Mouse (Mus musculus) ES-E14 (cell line): Measurements from ENCODE around the gene Plekhm2. TPM values are rescaled to one million over a fixed set of nuclear protein-coding genes. Genes with fewer than 3 reads are reported as not detected.

Experiments
- DNase-seq: peaks from one replicate; pipeline ENCODE4 v3.0.0-alpha.2; 2013; ENCODE audit warnings: low read depth, low spot score
- H3K27ac ChIP-seq: 2 replicates; pipeline ENCODE4 v1.5.1; 2012; ENCODE audit warnings: low read depth, mild to moderate bottlenecking, low read length, moderate library complexity, mixed read lengths; ENCODE audit not compliant: poor library complexity, insufficient read depth, severe bottlenecking
- H3K36me3 ChIP-seq: 2 replicates; pipeline ENCODE4 v1.6.1; 2012; ENCODE audit warnings: mild to moderate bottlenecking, low read length, moderate library complexity, mixed read lengths; ENCODE audit not compliant: control insufficient read depth, poor library complexity, insufficient read depth, severe bottlenecking
- H3K4me1 ChIP-seq, 2 experiments: fragments of 150-350 bp in 1 of 2; sonication (generic) in 1 of 2; 2 replicates each; pipeline ENCODE4 v1.6.1; 2012; ENCODE audit warnings: low read length in 2 of 2, mild to moderate bottlenecking in 1 of 2, mixed read lengths in 1 of 2; ENCODE audit not compliant: control insufficient read depth in 2 of 2, insufficient read depth in 2 of 2, poor library complexity in 1 of 2
- H3K4me3 ChIP-seq, 2 experiments: fragments of 150-350 bp in 1 of 2; sonication (generic) in 1 of 2; 2 replicates each; pipeline ENCODE4 v1.5.1; 2012; ENCODE audit warnings: low read length in 2 of 2, low read depth in 1 of 2, mild to moderate bottlenecking in 1 of 2, mixed read lengths in 1 of 2; ENCODE audit not compliant: insufficient read depth in 1 of 2, poor library complexity in 1 of 2, severe bottlenecking in 1 of 2
- H3K9ac ChIP-seq: 2 replicates; pipeline ENCODE4 v1.6.1; 2012; ENCODE audit warnings: low read depth, mild to moderate bottlenecking, low read length, mixed read lengths; ENCODE audit not compliant: poor library complexity, insufficient read depth, severe bottlenecking
- H3K9me3 ChIP-seq: fragments of 150-350 bp; sonication (generic); 2 replicates; pipeline ENCODE4 v1.6.1; 2012; ENCODE audit warnings: low read depth, mild to moderate bottlenecking, low read length; ENCODE audit not compliant: control insufficient read depth, insufficient read depth
- CHD2 ChIP-seq: IDR thresholded peaks from 2 replicates; pipeline ENCODE4 v1.6.1; 2014; ENCODE audit warnings: mild to moderate bottlenecking, low read depth, low read length, inconsistent platforms
- HCFC1 ChIP-seq: IDR thresholded peaks from 2 replicates; pipeline ENCODE4 v1.6.1; 2012; ENCODE audit warnings: low read length, inconsistent platforms, borderline replicate concordance; ENCODE audit not compliant: insufficient read depth
- MAFK ChIP-seq: IDR thresholded peaks from 2 replicates; pipeline ENCODE4 v1.6.1; 2014; ENCODE audit warnings: mild to moderate bottlenecking, low read depth, low read length, inconsistent platforms; ENCODE audit not compliant: insufficient read depth
- ZC3H11A ChIP-seq: IDR thresholded peaks from 2 replicates; pipeline ENCODE4 v1.6.1; 2012; ENCODE audit warnings: low read depth, mild to moderate bottlenecking, inconsistent platforms, low read length, borderline replicate concordance
- ZNF384 ChIP-seq: IDR thresholded peaks from 2 replicates; pipeline ENCODE4 v1.6.1; 2012; ENCODE audit warnings: low read depth, low read length, inconsistent platforms
- in situ Hi-C, 2 experiments: fragments of 600-800 bp; cut with MboI; formaldehyde crosslinking; loops; one replicate each; pipeline ENCODE4 v1.15.1; 2025; ENCODE audit warnings: low sequenced_read_pairs in 2 of 2, inconsistent platforms in 1 of 2; ENCODE audit not compliant: unreplicated experiment in 2 of 2
- total RNA-seq: library from RNA; depleted of rRNA; stranded (reverse); fragments of 300-350 nt; gene quantifications from 2 replicates; pipeline ENCODE4 v1.2.3, GENCODE M21; 2012

The Plekhm2 gene
- total RNA-seq, 1 experiment: 6.2 TPM

DNA sequence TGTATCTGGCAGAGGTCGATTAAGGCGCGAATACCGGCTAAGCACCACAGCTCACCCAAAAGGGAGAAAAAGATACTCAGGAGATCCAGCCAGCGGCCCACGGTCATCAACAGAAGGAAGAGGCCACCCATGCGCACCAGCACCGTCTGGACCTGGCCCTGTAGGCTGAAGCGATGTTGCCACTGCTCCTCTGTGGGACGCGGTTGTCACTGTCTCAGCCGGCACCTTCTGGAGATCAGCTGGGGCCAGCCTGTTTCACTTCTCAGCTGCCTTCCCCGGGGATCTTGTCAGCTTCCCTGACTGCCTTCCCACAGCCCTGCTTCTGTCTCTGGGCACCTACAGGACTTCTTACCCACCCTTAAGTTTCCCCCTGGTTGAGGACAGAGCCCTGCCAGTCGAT lies 49.8 kb downstream of the Plekhm2 start:
- Histone ChIP-seq H3K36me3 (peaks cover 2% of the 10 kb centered on the region; the same call in 1 of the 2 replicates), H3K4me1 (peaks cover 0 to 9% of the 10 kb centered on the region in 2 experiments; a peak in 1 of 4 replicates), H3K9me3 (no peaks in the 10 kb centered on the region), H3K27ac (no peak overlapping the region; the same call in 1 of the 2 replicates), H3K4me3 (no peak overlapping the region), H3K9ac (no peak overlapping the region)
- no peak for TF ChIP-seq CHD2
- in situ Hi-C loops: no loop called here
- DNase-seq: no peak

DNA sequence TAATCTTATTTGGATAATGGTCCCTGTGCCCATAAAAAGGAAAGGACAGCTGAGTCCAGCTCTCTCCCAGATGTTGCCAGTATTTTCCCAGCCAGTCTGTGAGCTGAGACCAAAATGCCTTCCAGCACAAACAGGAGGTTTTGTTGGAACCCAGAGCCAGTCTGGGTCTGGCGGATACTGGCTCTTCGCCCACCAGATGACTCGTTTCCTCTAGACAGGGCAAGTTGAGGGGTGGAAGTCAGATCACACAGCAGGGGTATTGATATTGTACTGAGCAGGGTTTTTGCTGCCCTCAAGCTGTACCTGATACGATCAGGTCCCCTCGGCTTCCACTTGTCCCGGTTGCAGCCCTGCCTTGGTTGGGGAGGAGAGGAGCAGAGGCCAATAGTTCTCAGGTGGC lies 55.2 kb downstream of the Plekhm2 start:
- Histone ChIP-seq H3K27ac (no peak overlapping the region), H3K4me1 (no peaks in the 10 kb centered on the region; a peak in 1 of 4 replicates), H3K36me3 (no peaks in the 10 kb centered on the region), H3K4me3 (no peak overlapping the region), H3K9me3 (no peaks in the 10 kb centered on the region), H3K9ac (no peak overlapping the region)
- no peak for TF ChIP-seq HCFC1
- TF ChIP-seq MAFK: no peak
- TF ChIP-seq ZC3H11A: no peak
- TF ChIP-seq CHD2: no peak
- TF ChIP-seq ZNF384: no peak
- no peak for DNase-seq
- in situ Hi-C loops: no loop called here

GRCm38 (mm10) chr4:141605861-141606260 lies 58.8 kb downstream of the Plekhm2 start, which contains the start of gene Fblim1:
Gene Fblim1, minus strand, starts transcription at chr4:141606096.
- Histone ChIP-seq H3K9ac (no peak within 1 kb of the TSS), H3K27ac (no peak within 1 kb of the TSS), H3K4me3 (no peak within 1 kb of the TSS), H3K36me3 (no peaks in the 10 kb centered on the region), H3K4me1 (peaks cover 9 to 19% of the 10 kb centered on the region in 2 experiments; a peak in 3 of 4 replicates), H3K9me3 (no peaks in the 10 kb centered on the region)
- TF ChIP-seq ZC3H11A (no peak), ZNF384 (no peak), MAFK (no peak)
- in situ Hi-C loops: no loop called here
- DNase-seq: no peak

- no peaks in the 10 kb centered on the region for H3K9me3 ChIP-seq
- TF ChIP-seq ZNF384 (no peak), CHD2 (no peak), ZC3H11A (no peak), HCFC1 (no peak), MAFK (no peak)
- H3K27ac ChIP-seq: no peak overlapping the region
- no peak for DNase-seq
- no peak overlapping the region for H3K4me3 ChIP-seq
- H3K36me3 ChIP-seq: no peaks in the 10 kb centered on the region
- in situ Hi-C loops: no loop called here
- H3K9ac ChIP-seq: no peak overlapping the region
- peaks cover 9 to 22% of the 10 kb centered on the region in 2 experiments; a peak in 3 of 4 replicates for H3K4me1 ChIP-seq
These were observed 59.3 kb downstream of the Plekhm2 start for GRCm38 (mm10) chr4:141605421-141605820.

GRCm38 (mm10) chr4:141604493-141604892 lies 60.2 kb downstream of the Plekhm2 start:
- no peak overlapping the region for H3K9ac ChIP-seq
- DNase-seq: no peak
- H3K36me3 ChIP-seq: no peaks in the 10 kb centered on the region
- no peaks in the 10 kb centered on the region for H3K9me3 ChIP-seq
- TF ChIP-seq HCFC1: no peak
- no peak for TF ChIP-seq ZNF384
- no peak for TF ChIP-seq CHD2
- TF ChIP-seq ZC3H11A: no peak
- no peak for TF ChIP-seq MAFK
- in situ Hi-C loops: no loop called here
- H3K4me3 ChIP-seq: no peak overlapping the region
- no peak overlapping the region for H3K27ac ChIP-seq
- peaks cover 9 to 26% of the 10 kb centered on the region in 2 experiments; a peak in 3 of 4 replicates for H3K4me1 ChIP-seq
